Mouse (Mus musculus): ENCODE data around the gene Rps16. TPM values are rescaled to one million over a fixed set of nuclear protein-coding genes. Genes with fewer than 3 reads are reported as not detected.

Rps16 gene
- 533 and 537 TPM in 2 replicates for polyA plus RNA-seq (2015; fragmentation: Nextera tagmentation; extraction: Ambion mirVana)

DNA sequence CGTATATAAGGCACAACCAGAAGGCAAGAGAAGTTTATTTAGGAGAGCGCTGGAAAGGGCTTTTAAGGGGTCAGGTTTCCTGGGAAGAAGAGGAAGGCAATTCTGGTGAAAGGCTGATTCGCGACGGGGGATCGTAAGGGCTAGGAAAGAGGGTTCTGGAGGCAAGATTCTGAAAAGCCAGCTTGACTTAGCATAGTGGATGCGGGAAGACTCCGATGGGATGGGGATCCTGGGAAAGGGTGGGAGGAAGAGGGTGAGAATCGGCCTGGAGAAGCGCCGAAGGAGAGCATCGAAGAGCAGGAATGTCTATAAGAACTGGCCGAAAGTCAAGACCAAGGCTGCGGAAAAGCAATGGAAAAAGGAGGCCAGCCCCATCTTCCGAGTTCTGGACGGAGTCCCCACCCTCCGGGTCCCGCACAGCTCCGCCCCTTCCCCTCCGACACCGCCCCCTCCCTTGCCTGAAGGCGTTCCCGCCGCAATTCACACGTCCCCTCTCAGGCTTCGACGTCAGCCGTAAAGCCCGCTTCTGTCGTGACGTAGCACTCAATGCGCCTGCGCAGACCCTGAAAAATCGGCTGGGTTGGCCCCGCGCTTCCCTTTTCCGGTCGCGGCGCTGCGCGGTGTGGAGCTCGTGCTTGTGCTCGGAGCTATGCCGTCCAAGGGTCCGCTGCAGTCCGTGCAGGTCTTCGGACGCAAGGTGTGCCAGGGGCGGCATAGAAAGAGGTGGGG lies at the start of gene Rps16:
TSS of gene Rps16 (plus strand) at position 498 of the 729 bp plus-strand sequence.
- WGBS: under 1% methylated on average over 50 of the region's 50 CpGs
- H3K27me3 ChIP-seq: no peaks in the 10 kb centered on the region
- H3K4me1 ChIP-seq (replicated peaks): peaks cover 20% of the 10 kb centered on the region
- ATAC-seq (ENCODE audit: low read depth): peak; percentile 94
- no peaks in the 10 kb centered on the region for H3K9me3 ChIP-seq
- H3K4me2 ChIP-seq: peak within 1 kb of the TSS; percentile 93
- H3K27ac ChIP-seq (replicated peaks): peak within 1 kb of the TSS; percentile 92
- peaks cover 36% of the 10 kb centered on the region for H3K36me3 ChIP-seq
- H3K9ac ChIP-seq: peak within 1 kb of the TSS; percentile 95
- H3K4me3 ChIP-seq: peak within 1 kb of the TSS; percentile 67

DNA sequence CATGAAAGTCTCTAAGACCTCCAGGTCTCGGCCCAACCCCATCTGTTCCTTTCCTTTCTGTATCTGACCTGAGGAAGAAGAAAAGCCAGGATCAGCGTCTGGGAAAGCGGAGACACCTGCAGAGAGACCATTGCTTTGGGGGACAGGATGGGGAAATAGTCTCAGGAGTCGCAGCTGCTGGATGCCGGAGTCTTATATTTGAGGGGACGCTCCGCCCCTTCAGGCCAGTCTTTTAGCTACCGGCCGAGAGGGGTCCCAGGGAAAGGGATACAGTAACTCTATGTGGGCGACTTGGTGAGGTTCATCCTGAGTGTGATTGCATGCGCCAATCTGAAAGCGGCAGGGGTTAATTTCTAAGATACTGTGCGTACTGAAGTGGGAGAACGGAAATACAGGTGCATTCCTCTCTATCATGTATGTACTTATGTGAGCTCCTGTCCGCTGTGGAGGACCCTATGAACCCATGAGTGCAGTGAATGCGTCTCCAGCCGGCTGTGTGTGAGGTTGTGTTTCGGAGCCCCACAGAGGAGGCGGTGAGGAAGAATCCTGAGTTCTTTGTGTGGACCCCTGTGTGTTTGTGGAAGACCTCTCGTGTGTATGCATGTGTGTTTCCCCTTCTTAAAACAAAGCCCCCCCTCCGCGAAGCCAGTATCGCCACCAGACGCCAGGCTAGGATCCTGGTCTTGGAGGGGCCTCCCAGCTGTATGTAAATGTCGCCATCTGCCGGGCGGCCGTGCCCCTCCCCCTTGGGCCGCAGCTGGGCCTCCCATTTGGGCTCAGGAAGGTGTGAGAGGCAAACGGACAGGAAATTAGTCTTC lies 48.6 kb upstream of the Rps16 start, which contains the start of gene Dll3:
TSS of gene Dll3 (minus strand) at position 623 of the 818 bp plus-strand sequence.
- Histone ChIP-seq H3K9me3 (no peaks in the 10 kb centered on the region), H3K9ac (peak within 1 kb of the TSS; percentile 83), H3K4me3 (peak within 1 kb of the TSS; percentile 54), H3K4me2 (peak within 1 kb of the TSS; percentile 73), H3K36me3 (peaks cover 25% of the 10 kb centered on the region), H3K4me1 (replicated peaks) (peaks cover 55% of the 10 kb centered on the region), H3K27me3 (peaks cover 10% of the 10 kb centered on the region; the same call in 1 of the 2 replicates), H3K27ac (replicated peaks) (peak within 1 kb of the TSS; percentile 88)
- WGBS: under 1% methylated on average over 30 of the region's 30 CpGs
- peak; percentile 70 for ATAC-seq (ENCODE audit: low read depth)

DNA sequence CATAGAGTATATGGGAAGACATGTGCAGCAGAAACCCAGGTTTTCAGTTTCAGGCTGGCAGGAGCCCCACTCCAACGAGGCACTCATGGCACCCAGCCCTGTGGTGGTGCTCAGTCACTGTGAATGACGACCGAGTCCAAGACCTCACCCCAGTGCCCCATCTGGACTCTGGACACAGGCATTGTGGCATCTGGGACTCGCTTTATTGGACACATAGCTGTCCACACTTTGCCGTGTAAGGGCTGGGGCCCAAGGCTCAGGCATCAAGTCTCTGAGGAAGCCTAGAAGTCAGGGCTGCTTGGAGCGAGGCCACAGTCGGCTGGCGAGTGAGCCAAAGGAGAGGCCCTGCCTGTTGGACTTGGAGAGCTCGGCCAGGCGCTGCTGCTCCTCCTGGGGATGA lies 44.8 kb upstream of the Rps16 start:
- H3K27ac ChIP-seq (replicated peaks): no peak overlapping the region
- no peak overlapping the region for H3K4me3 ChIP-seq
- no peak overlapping the region for H3K9ac ChIP-seq
- H3K27me3 ChIP-seq: no peaks in the 10 kb centered on the region
- WGBS: 82% methylated on average over 10 of the region's 10 CpGs
- no peak for ATAC-seq (ENCODE audit: low read depth)
- H3K4me1 ChIP-seq (replicated peaks): peaks cover 47% of the 10 kb centered on the region
- H3K4me2 ChIP-seq: no peak overlapping the region
- peaks cover 60% of the 10 kb centered on the region for H3K36me3 ChIP-seq
- no peaks in the 10 kb centered on the region for H3K9me3 ChIP-seq

DNA sequence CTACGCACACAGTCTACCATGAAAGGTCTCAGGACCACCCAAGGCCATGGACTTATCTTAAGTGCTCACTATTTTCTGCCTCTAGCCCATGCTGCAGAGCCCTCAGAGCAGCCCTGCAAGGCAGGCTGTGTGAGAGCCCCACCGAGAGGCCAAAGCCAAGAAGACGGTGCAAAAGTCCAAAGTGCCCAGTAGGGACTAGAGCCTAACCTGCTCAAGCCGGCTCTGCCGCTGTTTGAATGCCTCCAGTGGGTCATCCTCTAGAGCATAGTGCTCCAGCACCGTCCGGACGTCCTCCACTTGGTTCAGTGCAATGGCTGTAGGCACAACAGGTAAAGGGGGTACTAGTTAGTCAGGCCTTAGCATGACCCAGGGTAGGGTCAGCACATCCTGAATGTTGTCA lies 44.2 kb upstream of the Rps16 start:
- Histone ChIP-seq H3K9me3 (no peaks in the 10 kb centered on the region), H3K27me3 (no peaks in the 10 kb centered on the region), H3K27ac (replicated peaks) (no peak overlapping the region), H3K9ac (no peak overlapping the region), H3K36me3 (peaks cover 60% of the 10 kb centered on the region), H3K4me2 (no peak overlapping the region), H3K4me1 (replicated peaks) (peaks cover 48% of the 10 kb centered on the region), H3K4me3 (no peak overlapping the region)
- ATAC-seq (ENCODE audit: low read depth): no peak
- WGBS: 96% methylated on average over 8 of the region's 8 CpGs

DNA sequence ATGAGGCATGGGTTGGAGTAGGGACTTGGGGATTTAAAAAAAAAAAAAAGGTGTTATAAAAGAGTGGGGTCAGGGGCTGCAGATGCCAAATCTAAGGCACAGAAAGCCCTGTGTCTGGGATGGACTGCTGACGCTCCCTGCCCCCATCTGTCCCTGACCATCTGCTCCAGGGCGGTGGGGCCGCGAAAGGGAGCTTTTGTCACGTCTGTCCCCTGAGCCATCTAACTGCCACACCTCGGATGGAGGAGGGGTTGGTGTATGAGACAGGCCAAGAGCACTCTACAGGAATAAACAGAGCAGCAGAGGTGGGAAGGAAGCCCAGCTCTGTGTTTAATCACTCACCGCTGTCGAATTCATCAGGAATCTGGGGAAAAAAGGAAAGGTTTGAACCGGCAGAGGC lies 40.7 kb upstream of the Rps16 start:
- H3K36me3 ChIP-seq: peaks cover 65% of the 10 kb centered on the region
- WGBS: 28% methylated on average over 9 of the region's 9 CpGs

DNA sequence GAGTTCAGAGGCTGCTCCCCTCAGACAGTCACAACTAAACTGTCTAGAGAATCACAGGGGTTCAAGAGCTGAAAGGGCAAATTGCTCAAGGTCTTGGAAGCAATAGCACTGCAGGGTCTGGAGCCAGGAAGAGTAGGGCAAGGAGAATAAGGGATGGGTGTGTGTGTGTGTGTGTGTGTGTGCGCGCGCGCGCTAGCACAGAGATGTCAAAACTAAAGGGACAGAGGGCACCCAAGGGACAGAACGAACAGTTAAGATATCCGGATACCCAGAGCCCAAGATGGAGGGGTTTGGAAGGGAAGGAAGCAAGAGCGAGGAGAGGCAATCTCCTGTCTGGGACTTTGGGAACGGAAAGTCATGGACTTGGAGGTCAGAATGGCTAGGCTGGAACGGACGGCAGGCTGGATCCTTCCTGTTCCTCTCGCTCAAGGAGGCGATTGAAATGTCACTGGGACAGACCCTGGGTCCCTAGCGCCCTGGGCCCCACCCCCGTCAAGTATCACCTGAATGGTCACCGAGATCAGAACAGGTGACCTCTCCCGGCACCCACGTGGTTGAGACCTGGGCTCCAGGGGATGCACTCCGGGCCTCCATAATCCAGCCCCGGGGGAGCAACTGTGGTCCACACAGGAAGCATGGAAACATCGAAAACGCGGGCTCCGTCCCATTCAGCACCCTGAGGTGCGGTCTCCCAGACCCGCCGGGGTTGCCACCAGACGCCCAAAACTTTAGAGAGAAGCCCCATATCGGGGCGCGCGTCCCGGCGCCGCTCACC lies 39.1 kb upstream of the Rps16 start:
- Histone ChIP-seq H3K4me2 (peak overlapping the region; percentile 94), H3K9me3 (no peaks in the 10 kb centered on the region), H3K27me3 (no peaks in the 10 kb centered on the region), H3K4me1 (replicated peaks) (peaks cover 30% of the 10 kb centered on the region), H3K36me3 (peaks cover 65% of the 10 kb centered on the region), H3K27ac (replicated peaks) (peak overlapping the region; percentile 73), H3K9ac (peak overlapping the region; percentile 87), H3K4me3 (peak overlapping the region; percentile 92)
- peak; percentile 66 for ATAC-seq (ENCODE audit: low read depth)
- 5% methylated on average over 35 of the region's 35 CpGs for WGBS

More for the DNA sequence above, 40.7 kb upstream of the Rps16 start:
- Histone ChIP-seq H3K4me1 (replicated peaks) (peaks cover 30% of the 10 kb centered on the region), H3K9me3 (no peaks in the 10 kb centered on the region), H3K27ac (replicated peaks) (no peak overlapping the region), H3K27me3 (no peaks in the 10 kb centered on the region), H3K4me3 (no peak overlapping the region), H3K4me2 (0 out of 2 replicates have a peak overlapping the region, but pooled peaks have one; percentile 94), H3K9ac (no peak overlapping the region)
- no peak for ATAC-seq (ENCODE audit: low read depth)

DNA sequence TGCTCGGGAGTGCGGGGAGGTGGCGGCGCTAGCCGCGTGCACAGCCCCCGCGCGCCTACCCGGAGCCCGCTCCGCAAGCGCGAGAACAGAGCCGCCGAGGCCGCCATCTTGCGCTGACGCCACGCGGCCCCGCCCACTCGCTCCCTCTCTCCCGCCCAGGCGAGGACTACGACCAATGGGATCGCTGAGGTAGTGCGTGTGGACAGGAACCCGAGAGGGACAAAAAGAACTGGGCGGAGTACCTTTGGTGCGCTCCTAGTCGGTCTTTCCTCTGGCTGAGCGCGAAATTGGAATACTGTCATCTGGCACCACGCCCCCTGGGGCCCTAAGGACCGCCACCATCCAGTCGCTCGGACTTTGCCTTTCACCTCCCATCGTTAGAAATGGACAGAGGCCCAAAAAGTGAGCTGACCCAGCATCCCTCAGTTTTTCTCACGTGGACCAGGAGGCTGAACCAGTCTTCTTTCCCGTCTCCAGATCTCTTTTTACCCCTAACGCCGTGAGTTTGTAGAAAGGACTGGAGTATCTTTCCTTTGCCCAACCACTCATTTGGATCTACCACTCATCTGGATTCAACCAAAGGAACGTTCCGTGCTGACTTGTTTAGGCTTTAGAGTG lies 38.4 kb upstream of the Rps16 start, which contains the start of gene Timm50:
TSS of gene Timm50 (minus strand) at position 147 of the 618 bp plus-strand sequence.
- Histone ChIP-seq H3K27me3 (no peaks in the 10 kb centered on the region), H3K9me3 (no peaks in the 10 kb centered on the region), H3K27ac (replicated peaks) (peak within 1 kb of the TSS; percentile 73), H3K4me3 (peak within 1 kb of the TSS; percentile 92), H3K36me3 (peaks cover 65% of the 10 kb centered on the region), H3K4me2 (peak within 1 kb of the TSS; percentile 94), H3K4me1 (replicated peaks) (peaks cover 30% of the 10 kb centered on the region), H3K9ac (peak within 1 kb of the TSS; percentile 87)
- ATAC-seq (ENCODE audit: low read depth): peak; percentile 95
- under 1% methylated on average over 45 of the region's 45 CpGs for WGBS

DNA sequence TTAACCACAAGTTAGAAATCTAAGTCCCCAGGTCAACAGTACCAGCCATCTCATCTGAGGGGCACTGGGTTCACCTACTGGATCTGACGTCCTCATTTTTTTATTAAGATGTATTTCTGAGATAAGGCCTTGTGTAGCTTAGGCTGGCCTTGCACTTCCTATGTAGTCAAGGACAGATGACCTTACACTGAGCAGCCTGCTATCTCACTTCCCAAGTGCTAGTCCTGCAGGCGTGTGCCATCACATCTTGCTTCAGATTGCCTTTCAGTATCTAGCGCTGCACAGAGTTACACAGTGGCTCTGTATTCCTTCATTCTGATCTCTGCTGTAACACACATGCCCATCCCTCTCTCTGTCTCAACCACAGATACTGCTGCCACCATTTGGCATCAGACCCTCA lies 32.4 kb upstream of the Rps16 start:
- WGBS: 84% methylated on average over 3 of the region's 3 CpGs
- peaks cover 92% of the 10 kb centered on the region for H3K36me3 ChIP-seq
- H3K9me3 ChIP-seq: no peaks in the 10 kb centered on the region
- no peak for ATAC-seq (ENCODE audit: low read depth)
- no peak overlapping the region for H3K4me3 ChIP-seq
- H3K9ac ChIP-seq: no peak overlapping the region
- no peaks in the 10 kb centered on the region for H3K27me3 ChIP-seq
- H3K4me2 ChIP-seq: no peak overlapping the region
- no peaks in the 10 kb centered on the region for H3K4me1 ChIP-seq (replicated peaks)
- no peak overlapping the region for H3K27ac ChIP-seq (replicated peaks)

DNA sequence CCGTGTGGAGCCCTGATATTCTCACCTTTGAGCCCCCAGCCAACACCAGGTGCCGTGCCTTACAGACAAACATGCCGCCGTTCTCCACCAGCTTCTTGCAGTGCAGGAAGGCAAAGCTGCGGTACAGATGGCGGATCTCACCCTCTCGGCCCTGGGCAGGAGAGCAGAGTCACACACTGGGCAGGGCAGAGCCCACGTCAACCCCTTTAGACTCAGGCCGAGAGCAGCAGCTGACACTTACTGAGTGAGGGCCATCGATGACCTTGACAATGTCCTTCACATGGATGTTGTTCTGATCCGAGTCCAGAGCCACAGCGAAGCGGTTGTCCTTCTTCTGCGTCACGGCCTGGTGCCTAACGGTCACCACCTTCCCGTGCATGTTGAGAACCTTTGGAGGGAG lies 31.7 kb upstream of the Rps16 start:
- Histone ChIP-seq H3K4me2 (no peak overlapping the region), H3K9ac (no peak overlapping the region), H3K27me3 (no peaks in the 10 kb centered on the region), H3K9me3 (no peaks in the 10 kb centered on the region), H3K4me1 (replicated peaks) (no peaks in the 10 kb centered on the region), H3K36me3 (peaks cover 99% of the 10 kb centered on the region), H3K4me3 (no peak overlapping the region), H3K27ac (replicated peaks) (no peak overlapping the region)
- no peak for ATAC-seq (ENCODE audit: low read depth)
- WGBS: 94% methylated on average over 17 of the region's 17 CpGs

DNA sequence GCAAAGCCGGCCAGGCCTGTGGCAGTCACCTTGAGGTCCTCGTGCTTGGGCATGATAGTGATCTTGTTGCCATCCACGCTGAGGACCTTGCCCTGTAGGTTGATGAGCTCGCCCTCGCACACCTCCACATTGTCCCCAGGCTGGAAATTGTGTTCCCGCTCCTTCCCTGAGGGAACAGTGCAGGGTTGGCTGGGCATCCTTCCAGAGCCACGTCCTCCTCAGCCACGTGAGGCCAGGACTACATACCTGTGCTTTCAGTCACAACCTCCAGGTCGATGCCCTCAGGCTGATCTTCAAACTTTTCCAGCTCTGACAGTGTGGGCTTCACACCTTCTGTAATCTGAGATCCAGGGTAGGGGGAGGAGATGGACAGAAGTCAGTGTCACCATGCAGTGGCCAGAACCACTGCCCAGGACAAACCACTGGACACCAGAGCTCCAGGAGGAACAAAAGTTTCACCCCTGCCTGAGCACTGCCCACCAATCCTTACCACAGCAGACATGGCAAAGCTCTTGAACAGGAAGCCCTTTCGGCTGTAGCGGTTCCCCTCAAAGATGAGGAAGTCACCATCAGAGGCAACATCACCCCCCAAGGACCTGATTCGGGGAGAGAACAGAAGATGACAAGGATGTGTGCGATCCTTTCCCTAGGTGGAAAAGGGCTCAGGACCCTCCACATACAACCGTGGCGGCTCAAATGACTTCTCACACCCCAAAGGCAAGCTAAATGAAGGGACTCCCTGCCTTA lies 28.3 kb upstream of the Rps16 start:
- no peak overlapping the region for H3K9ac ChIP-seq
- peaks cover 100% of the 10 kb centered on the region for H3K36me3 ChIP-seq
- WGBS: 94% methylated on average over 15 of the region's 15 CpGs
- H3K27me3 ChIP-seq: no peaks in the 10 kb centered on the region
- H3K9me3 ChIP-seq: no peaks in the 10 kb centered on the region
- H3K4me2 ChIP-seq: no peak overlapping the region
- no peak overlapping the region for H3K4me3 ChIP-seq
- ATAC-seq (ENCODE audit: low read depth): no peak
- H3K27ac ChIP-seq (replicated peaks): no peak overlapping the region
- no peaks in the 10 kb centered on the region for H3K4me1 ChIP-seq (replicated peaks)

DNA sequence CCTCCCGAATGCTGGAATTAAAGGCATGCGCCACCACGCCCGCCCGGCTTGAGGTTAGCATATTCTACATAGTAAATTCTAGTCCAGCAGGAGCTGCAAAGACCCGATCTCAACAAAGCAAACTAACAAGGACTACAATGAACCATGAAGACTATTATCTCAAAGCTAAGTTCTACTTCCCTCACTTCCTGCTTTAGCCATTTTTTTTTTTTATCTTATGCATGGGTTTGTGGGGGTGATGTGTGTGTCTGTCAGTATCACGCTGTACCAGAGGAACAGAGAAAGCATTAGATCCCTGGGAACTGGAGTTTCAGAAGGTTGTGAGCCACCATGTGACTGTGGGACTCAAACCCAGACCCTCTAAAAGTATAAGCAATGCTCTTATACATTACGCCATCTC lies 25.2 kb upstream of the Rps16 start:
- Histone ChIP-seq H3K27me3 (no peaks in the 10 kb centered on the region), H3K4me2 (no peak overlapping the region), H3K27ac (replicated peaks) (no peak overlapping the region), H3K36me3 (peaks cover 100% of the 10 kb centered on the region), H3K9ac (no peak overlapping the region), H3K4me3 (no peak overlapping the region), H3K4me1 (replicated peaks) (no peaks in the 10 kb centered on the region), H3K9me3 (no peaks in the 10 kb centered on the region)
- WGBS: 95% methylated on average over 8 of the region's 8 CpGs
- no peak for ATAC-seq (ENCODE audit: low read depth)

All from neural tube, embryonic 13.5 days (tissue).